Mouse (Mus musculus): ENCODE results near the gene Pde4b. TPM values are rescaled to one million over a fixed set of nuclear protein-coding genes. Genes with fewer than 3 reads are reported as not detected.

Pde4b gene
- polyA plus RNA-seq, 1 experiment from 2014 or later: 51.2 TPM

DNA sequence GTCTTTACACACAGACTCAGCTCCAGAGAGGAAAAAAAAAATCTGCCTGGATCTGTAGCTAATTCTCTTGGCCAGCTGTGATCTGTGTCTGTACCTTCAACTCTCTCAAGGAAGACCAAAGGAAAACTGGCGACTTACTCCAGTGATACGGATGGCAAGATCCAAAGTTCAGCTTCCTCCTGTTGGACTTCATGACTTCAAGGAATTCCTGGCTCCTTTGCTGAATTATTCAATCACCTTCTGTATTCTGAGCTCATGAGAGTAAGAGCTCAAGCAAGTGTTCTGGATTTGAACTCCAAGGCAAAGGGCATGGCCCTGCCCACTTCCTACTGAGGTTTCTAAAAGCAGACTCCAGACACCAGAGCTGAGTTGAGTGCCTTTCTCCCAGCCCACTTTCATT is 245.0 kb downstream of the Pde4b start:
- Histone ChIP-seq H3K9me3 (ENCODE audit: control insufficient read depth, low read length) (no peaks in the 10 kb centered on the region), H3K36me3 (ENCODE audit: control insufficient read depth, insufficient read depth, low read length) (no peaks in the 10 kb centered on the region), H3K4me2 (ENCODE audit: low read depth, low read length) (no peak overlapping the region), H3K27me3 (ENCODE audit: control insufficient read depth, insufficient read depth, low read length) (no peaks in the 10 kb centered on the region), H3K4me1 (ENCODE audit: control insufficient read depth, insufficient read depth, low read length) (no peaks in the 10 kb centered on the region), H3K4me3 (ENCODE audit: low read depth, low read length) (no peak overlapping the region), H3K27ac (ENCODE audit: low read depth, low read length) (no peak overlapping the region), H3K9ac (replicated peaks; ENCODE audit: low read depth, low read length) (no peak overlapping the region)
- no peak for ATAC-seq (ENCODE audit: low read depth)
- 95% methylated on average over 2 of the region's 2 CpGs for WGBS

DNA sequence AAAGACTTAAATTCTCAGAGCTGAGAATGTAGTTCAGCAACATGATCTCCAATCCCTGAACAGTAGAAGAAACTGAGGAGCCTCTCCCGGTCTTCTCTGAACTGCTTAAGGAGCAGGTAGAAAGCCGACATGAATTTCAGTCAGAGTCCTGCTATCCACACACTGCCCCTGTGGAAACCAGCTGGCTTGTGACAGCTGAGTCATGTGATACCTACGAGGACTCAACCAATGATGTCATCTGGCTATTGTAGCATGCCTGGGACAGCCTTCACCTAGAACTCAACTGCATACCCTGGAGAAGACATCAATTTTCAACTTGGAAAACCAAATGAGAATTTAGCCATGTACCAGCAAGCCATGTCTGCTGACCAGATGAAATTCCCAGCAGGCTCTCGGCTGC is 245.5 kb downstream of the Pde4b start:
- Histone ChIP-seq H3K9me3 (ENCODE audit: control insufficient read depth, low read length) (no peaks in the 10 kb centered on the region), H3K9ac (replicated peaks; ENCODE audit: low read depth, low read length) (no peak overlapping the region), H3K27ac (ENCODE audit: low read depth, low read length) (no peak overlapping the region), H3K4me1 (ENCODE audit: control insufficient read depth, insufficient read depth, low read length) (no peaks in the 10 kb centered on the region), H3K4me2 (ENCODE audit: low read depth, low read length) (no peak overlapping the region), H3K4me3 (ENCODE audit: low read depth, low read length) (no peak overlapping the region), H3K27me3 (ENCODE audit: control insufficient read depth, insufficient read depth, low read length) (no peaks in the 10 kb centered on the region), H3K36me3 (ENCODE audit: control insufficient read depth, insufficient read depth, low read length) (no peaks in the 10 kb centered on the region)
- 91% methylated on average over 4 of the region's 4 CpGs for WGBS
- ATAC-seq (ENCODE audit: low read depth): no peak

GRCm38 (mm10) chr4:102346911-102347492 is 259.7 kb downstream of the Pde4b start:
- no peaks in the 10 kb centered on the region for H3K27me3 ChIP-seq (ENCODE audit: control insufficient read depth, insufficient read depth, low read length)
- H3K4me1 ChIP-seq (ENCODE audit: control insufficient read depth, insufficient read depth, low read length): 0 out of 2 replicates have a peak, but pooled peaks cover 8% of the 10 kb centered on the region
- WGBS: 45% methylated on average over 4 of the region's 4 CpGs
- ATAC-seq (ENCODE audit: low read depth): peak; percentile 82
- H3K9me3 ChIP-seq (ENCODE audit: control insufficient read depth, low read length): no peaks in the 10 kb centered on the region
- H3K4me2 ChIP-seq (ENCODE audit: low read depth, low read length): no peak overlapping the region
- no peak overlapping the region for H3K4me3 ChIP-seq (ENCODE audit: low read depth, low read length)
- H3K36me3 ChIP-seq (ENCODE audit: control insufficient read depth, insufficient read depth, low read length): no peaks in the 10 kb centered on the region
- no peak overlapping the region for H3K9ac ChIP-seq (replicated peaks; ENCODE audit: low read depth, low read length)
- H3K27ac ChIP-seq (ENCODE audit: low read depth, low read length): peak overlapping the region; percentile 44

GRCm38 (mm10) chr4:102351476-102352475 is 264.4 kb downstream of the Pde4b start:
- Histone ChIP-seq H3K4me1 (ENCODE audit: control insufficient read depth, insufficient read depth, low read length) (0 out of 2 replicates have a peak, but pooled peaks cover 4% of the 10 kb centered on the region), H3K27ac (ENCODE audit: low read depth, low read length) (no peak overlapping the region), H3K9me3 (ENCODE audit: control insufficient read depth, low read length) (no peaks in the 10 kb centered on the region), H3K4me2 (ENCODE audit: low read depth, low read length) (no peak overlapping the region), H3K36me3 (ENCODE audit: control insufficient read depth, insufficient read depth, low read length) (no peaks in the 10 kb centered on the region), H3K4me3 (ENCODE audit: low read depth, low read length) (no peak overlapping the region), H3K9ac (replicated peaks; ENCODE audit: low read depth, low read length) (no peak overlapping the region), H3K27me3 (ENCODE audit: control insufficient read depth, insufficient read depth, low read length) (no peaks in the 10 kb centered on the region)
- 22% methylated on average over 1 of the region's 1 CpGs for WGBS
- ATAC-seq (ENCODE audit: low read depth): no peak

DNA sequence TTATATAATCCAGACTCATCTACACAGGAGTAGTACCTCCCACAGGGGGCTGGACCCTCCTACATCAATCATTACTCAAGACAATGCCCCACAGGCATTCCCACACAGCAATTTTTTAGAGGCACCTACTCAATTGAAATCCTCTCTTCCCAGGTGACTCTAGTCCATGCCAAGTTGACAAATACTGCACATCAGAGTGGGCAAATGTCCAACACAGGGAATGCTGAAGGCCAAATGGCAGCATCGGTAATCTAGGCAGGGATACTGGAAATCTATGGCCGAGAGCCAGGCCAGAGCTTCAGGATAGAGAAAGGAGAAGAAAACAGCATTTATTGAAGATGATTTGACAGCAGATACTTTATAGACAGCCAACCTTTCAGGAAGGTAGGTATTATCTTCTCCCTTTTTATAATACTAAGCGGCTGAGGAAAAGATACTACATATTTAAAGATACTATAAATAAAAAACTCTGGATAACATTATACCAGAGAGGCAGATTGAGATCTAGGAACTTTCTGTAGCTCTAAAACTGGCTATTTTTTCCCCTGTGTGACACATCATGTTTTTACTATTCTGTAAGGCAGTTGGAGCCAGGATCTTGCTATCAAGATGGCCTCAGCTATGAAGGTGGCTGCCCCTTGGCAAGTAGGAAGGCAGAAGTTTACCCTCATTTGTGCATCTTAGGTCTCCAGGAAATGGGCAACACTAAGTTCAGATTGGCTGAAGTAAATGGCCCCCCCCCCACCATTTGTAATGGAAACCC is 266.5 kb downstream of the Pde4b start:
- H3K9ac ChIP-seq (replicated peaks; ENCODE audit: low read depth, low read length): no peak overlapping the region
- 0 out of 2 replicates have a peak, but pooled peaks cover 4% of the 10 kb centered on the region for H3K4me1 ChIP-seq (ENCODE audit: control insufficient read depth, insufficient read depth, low read length)
- H3K9me3 ChIP-seq (ENCODE audit: control insufficient read depth, low read length): no peaks in the 10 kb centered on the region
- WGBS: 82% methylated on average over 3 of the region's 3 CpGs
- no peak overlapping the region for H3K4me2 ChIP-seq (ENCODE audit: low read depth, low read length)
- H3K27ac ChIP-seq (ENCODE audit: low read depth, low read length): no peak overlapping the region
- H3K27me3 ChIP-seq (ENCODE audit: control insufficient read depth, insufficient read depth, low read length): no peaks in the 10 kb centered on the region
- no peak for ATAC-seq (ENCODE audit: low read depth)
- H3K36me3 ChIP-seq (ENCODE audit: control insufficient read depth, insufficient read depth, low read length): no peaks in the 10 kb centered on the region
- H3K4me3 ChIP-seq (ENCODE audit: low read depth, low read length): no peak overlapping the region

GRCm38 (mm10) chr4:102368105-102368735 is 280.9 kb downstream of the Pde4b start:
- ATAC-seq (ENCODE audit: low read depth): no peak
- WGBS: 45% methylated on average over 9 of the region's 9 CpGs
- Histone ChIP-seq H3K9me3 (ENCODE audit: control insufficient read depth, low read length) (no peaks in the 10 kb centered on the region), H3K4me2 (ENCODE audit: low read depth, low read length) (no peak overlapping the region), H3K4me1 (ENCODE audit: control insufficient read depth, insufficient read depth, low read length) (no peaks in the 10 kb centered on the region), H3K27ac (ENCODE audit: low read depth, low read length) (no peak overlapping the region), H3K4me3 (ENCODE audit: low read depth, low read length) (no peak overlapping the region), H3K27me3 (ENCODE audit: control insufficient read depth, insufficient read depth, low read length) (no peaks in the 10 kb centered on the region), H3K36me3 (ENCODE audit: control insufficient read depth, insufficient read depth, low read length) (no peaks in the 10 kb centered on the region), H3K9ac (replicated peaks; ENCODE audit: low read depth, low read length) (no peak overlapping the region)

DNA sequence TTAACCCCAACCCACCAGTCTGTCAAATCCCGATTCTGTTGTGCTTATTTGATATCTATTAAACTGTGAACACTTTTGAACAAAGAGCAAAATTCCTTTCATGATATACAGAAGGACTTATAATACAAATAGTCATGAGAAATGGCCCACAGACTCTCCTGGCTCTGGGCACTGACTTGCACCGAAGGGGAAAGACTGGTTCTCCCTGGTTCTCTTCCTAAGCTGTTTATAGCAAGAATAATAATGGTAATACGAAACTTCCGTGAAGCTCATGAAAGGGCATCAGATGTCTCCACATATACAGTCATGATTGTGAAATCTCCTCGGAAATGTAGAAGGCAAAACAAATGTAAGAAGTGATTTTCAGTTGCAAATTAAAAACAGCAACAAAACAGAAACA is 287.3 kb downstream of the Pde4b start:
- Histone ChIP-seq H3K4me2 (ENCODE audit: low read depth, low read length) (no peak overlapping the region), H3K4me3 (ENCODE audit: low read depth, low read length) (no peak overlapping the region), H3K27ac (ENCODE audit: low read depth, low read length) (no peak overlapping the region), H3K9ac (replicated peaks; ENCODE audit: low read depth, low read length) (no peak overlapping the region), H3K4me1 (ENCODE audit: control insufficient read depth, insufficient read depth, low read length) (no peaks in the 10 kb centered on the region), H3K9me3 (ENCODE audit: control insufficient read depth, low read length) (no peaks in the 10 kb centered on the region), H3K27me3 (ENCODE audit: control insufficient read depth, insufficient read depth, low read length) (no peaks in the 10 kb centered on the region), H3K36me3 (ENCODE audit: control insufficient read depth, insufficient read depth, low read length) (no peaks in the 10 kb centered on the region)
- ATAC-seq (ENCODE audit: low read depth): no peak
- WGBS: 89% methylated on average over 5 of the region's 5 CpGs

- WGBS: 89% methylated on average over 1 of the region's 1 CpGs
- ATAC-seq (ENCODE audit: low read depth): no peak
Measured at GRCm38 (mm10) chr4:102382763-102383505, 295.6 kb downstream of the Pde4b start.

More at GRCm38 (mm10) chr4:102382763-102383505, 295.6 kb downstream of the Pde4b start:
- no peaks in the 10 kb centered on the region for H3K4me1 ChIP-seq (ENCODE audit: control insufficient read depth, insufficient read depth, low read length)
- H3K4me3 ChIP-seq (ENCODE audit: low read depth, low read length): no peak overlapping the region
- H3K36me3 ChIP-seq (ENCODE audit: control insufficient read depth, insufficient read depth, low read length): no peaks in the 10 kb centered on the region
- H3K27me3 ChIP-seq (ENCODE audit: control insufficient read depth, insufficient read depth, low read length): no peaks in the 10 kb centered on the region
- H3K27ac ChIP-seq (ENCODE audit: low read depth, low read length): no peak overlapping the region
- no peak overlapping the region for H3K4me2 ChIP-seq (ENCODE audit: low read depth, low read length)
- no peaks in the 10 kb centered on the region for H3K9me3 ChIP-seq (ENCODE audit: control insufficient read depth, low read length)
- H3K9ac ChIP-seq (replicated peaks; ENCODE audit: low read depth, low read length): no peak overlapping the region

Measured in neural tube, embryonic 14.5 days (tissue).